Mouse (Mus musculus) heart, postnatal 0 days (tissue): ENCODE measurements at regions not wholly inside any gene's neighbourhood (a gene's known extent, or its start where the extent isn't known, plus 50 kb on each side); places are given as distances from the start of the nearest gene placed in this dataset.

Source experiments
- ATAC-seq: fragments of 200-750 bp; cut with Nextera tagmentation; 2 replicates; pipeline ENCODE4 v1.8.0; 2017; ENCODE audit warnings: low read depth, moderate number of reproducible peaks, moderate library complexity; ENCODE audit not compliant: insufficient read depth
- DNase-seq: peaks from one replicate; pipeline ENCODE4 v3.0.0-alpha.2; 2016; ENCODE audit warnings: low spot score
- H3K27ac ChIP-seq: fragments of 300-500 bp; sonication (generic); 2 replicates; pipeline ENCODE4 v1.5.1; 2014; ENCODE audit warnings: low read depth, mild to moderate bottlenecking
- H3K27me3 ChIP-seq: fragments of 300-500 bp; sonication (generic); 2 replicates; pipeline ENCODE4 v1.6.1; 2014; ENCODE audit warnings: low read length, mixed read lengths; ENCODE audit not compliant: control insufficient read depth, insufficient read depth
- H3K36me3 ChIP-seq: fragments of 300-500 bp; sonication (generic); replicated peaks from 2 replicates; pipeline ENCODE4 v1.6.1; 2014; ENCODE audit warnings: low read length, mixed read lengths; ENCODE audit not compliant: control insufficient read depth, insufficient read depth
- H3K4me1 ChIP-seq: fragments of 300-500 bp; sonication (generic); 2 replicates; pipeline ENCODE4 v1.6.1; 2014; ENCODE audit warnings: antibody characterized with exemption; ENCODE audit not compliant: control insufficient read depth, insufficient read depth
- H3K4me2 ChIP-seq: fragments of 300-500 bp; sonication (generic); 2 replicates; pipeline ENCODE4 v1.6.1; 2014; ENCODE audit warnings: low read depth, mild to moderate bottlenecking, low read length, moderate library complexity
- H3K4me3 ChIP-seq: fragments of 300-500 bp; sonication (generic); 2 replicates; pipeline ENCODE4 v1.5.1; 2014; ENCODE audit warnings: low read depth, low read length
- H3K9ac ChIP-seq: fragments of 300-500 bp; sonication (generic); replicated peaks from 2 replicates; pipeline ENCODE4 v1.6.1; 2014; ENCODE audit warnings: low read depth, low read length, mixed read lengths
- H3K9me3 ChIP-seq: fragments of 300-500 bp; sonication (generic); replicated peaks from 2 replicates; pipeline ENCODE4 v1.6.1; 2016; ENCODE audit warnings: low read length; ENCODE audit not compliant: control insufficient read depth
- CTCF ChIP-seq: IDR thresholded peaks from 2 replicates; pipeline ENCODE4 v1.5.1; 2016; ENCODE audit warnings: antibody characterized with exemption, control low read depth, low read depth
- EP300 ChIP-seq: IDR thresholded peaks from 2 replicates; pipeline ENCODE4 v1.6.1; 2016; ENCODE audit warnings: antibody characterized with exemption, low read depth
- WGBS: fragments of 180-500 bp; shearing (Covaris S2); extraction: QIAGEN DNeasy Blood & Tissue Kit; methylation state at CpG from one replicate; pipeline ENCODE4 v1.1.7; 2014; 5-methylcytosine and 5-hydroxymethylcytosine counted together

GRCm38 (mm10) chr8:88455434-88456020 is 65.6 kb upstream of the Nkd1 start:
- H3K4me2 ChIP-seq = peak overlapping the region; percentile 31; the same call in 1 of the 2 replicates
- TF ChIP-seq EP300 = no peak
- H3K9ac ChIP-seq = no peak overlapping the region
- no peaks in the 10 kb centered on the region for H3K36me3 ChIP-seq
- H3K27me3 ChIP-seq = peaks cover 58% of the 10 kb centered on the region
- H3K4me1 ChIP-seq = no peaks in the 10 kb centered on the region
- ATAC-seq (no peak; the same call in 1 of the 2 replicates), DNase-seq (no peak)
- peaks cover 15% of the 10 kb centered on the region; the same call in 1 of the 2 replicates for H3K9me3 ChIP-seq
- peak overlapping the region; percentile 17 for H3K4me3 ChIP-seq
- WGBS = 5% methylated on average over 28 of the region's 28 CpGs
- no peak overlapping the region for H3K27ac ChIP-seq

- DNase-seq (no peak), ATAC-seq (no peak)
- Histone ChIP-seq H3K27me3 (peaks cover 21% of the 10 kb centered on the region), H3K4me1 (no peaks in the 10 kb centered on the region), H3K9me3 (peaks cover 17% of the 10 kb centered on the region; the same call in 1 of the 2 replicates), H3K36me3 (no peaks in the 10 kb centered on the region), H3K4me3 (no peak overlapping the region), H3K27ac (no peak overlapping the region), H3K9ac (no peak overlapping the region), H3K4me2 (no peak overlapping the region)
- WGBS = 78% methylated on average over 2 of the region's 2 CpGs
- TF ChIP-seq CTCF (no peak), EP300 (no peak)
These were observed 62.0 kb upstream of the Nkd1 start for GRCm38 (mm10) chr8:88459197-88459596.

GRCm38 (mm10) chr8:88467756-88468155 is 53.4 kb upstream of the Nkd1 start:
- no peaks in the 10 kb centered on the region for H3K9me3 ChIP-seq
- DNase-seq (no peak), ATAC-seq (no peak)
- TF ChIP-seq CTCF = no peak
- TF ChIP-seq EP300 = no peak
- WGBS = 77% methylated on average over 3 of the region's 3 CpGs
- no peak overlapping the region for H3K4me2 ChIP-seq
- H3K4me1 ChIP-seq = no peaks in the 10 kb centered on the region
- H3K9ac ChIP-seq = no peak overlapping the region
- no peak overlapping the region for H3K4me3 ChIP-seq
- no peaks in the 10 kb centered on the region for H3K27me3 ChIP-seq
- no peak overlapping the region for H3K27ac ChIP-seq
- no peaks in the 10 kb centered on the region for H3K36me3 ChIP-seq

- TF ChIP-seq CTCF = no peak
- no peak for TF ChIP-seq EP300
- H3K4me2 ChIP-seq = no peak overlapping the region
- no peak overlapping the region for H3K4me3 ChIP-seq
- no peak overlapping the region for H3K9ac ChIP-seq
- 51% methylated on average over 8 of the region's 8 CpGs for WGBS
- H3K4me1 ChIP-seq = no peaks in the 10 kb centered on the region
- H3K27me3 ChIP-seq = no peaks in the 10 kb centered on the region
- no peak for ATAC-seq
- H3K9me3 ChIP-seq = no peaks in the 10 kb centered on the region
- no peak for DNase-seq
- no peaks in the 10 kb centered on the region for H3K36me3 ChIP-seq
- no peak overlapping the region for H3K27ac ChIP-seq
These were observed 50.2 kb upstream of the Nkd1 start for GRCm38 (mm10) chr8:88470931-88471455.
